Mouse (Mus musculus): ENCODE measurements at regions not wholly inside any gene's neighbourhood (a gene's known extent, or its start where the extent isn't known, plus 50 kb on each side); places are given as distances from the start of the nearest gene placed in this dataset.

DNA sequence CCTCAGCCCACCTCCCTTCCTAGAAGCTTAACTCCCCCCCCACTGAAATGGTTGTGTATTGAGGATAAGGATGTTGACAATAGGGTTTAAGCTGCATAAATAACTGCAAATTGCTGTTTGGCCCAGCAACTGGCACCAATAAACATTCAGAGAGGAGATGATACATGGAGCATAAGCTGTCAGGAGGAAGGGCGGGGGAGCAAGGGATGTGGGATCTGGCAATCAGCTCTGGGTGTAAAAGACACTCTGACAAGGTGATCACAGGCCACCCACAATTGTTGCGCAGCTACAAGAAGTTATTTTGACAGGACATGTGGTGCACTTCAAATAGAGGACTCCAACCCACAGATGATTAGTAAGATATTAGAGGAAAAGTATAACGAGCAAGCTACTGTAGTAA, 83.8 kb upstream of the Tbc1d5 start:
- no peak for DNase-seq (ENCODE audit: low spot score)

DNA sequence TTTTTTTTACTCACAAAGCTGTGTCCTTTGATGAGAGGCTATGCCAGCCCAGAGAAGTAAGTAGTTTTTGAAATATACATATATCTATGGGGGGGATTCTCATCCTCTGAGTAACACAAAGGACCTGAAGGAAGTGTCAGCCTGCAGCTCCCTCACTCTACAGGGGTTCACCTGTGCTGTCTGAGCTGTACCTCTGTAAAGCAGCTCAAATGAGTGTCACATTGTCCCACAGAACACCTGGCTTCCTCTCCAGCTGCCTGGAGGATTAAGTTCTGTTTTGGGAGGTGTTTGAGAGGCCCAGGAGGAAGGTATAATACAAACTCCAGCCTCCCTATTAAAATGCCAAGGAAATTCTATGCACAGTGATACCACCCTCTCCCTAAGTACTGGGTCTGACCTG, 83.3 kb upstream of the Tbc1d5 start:
- no peak for DNase-seq (ENCODE audit: low spot score)

DNA sequence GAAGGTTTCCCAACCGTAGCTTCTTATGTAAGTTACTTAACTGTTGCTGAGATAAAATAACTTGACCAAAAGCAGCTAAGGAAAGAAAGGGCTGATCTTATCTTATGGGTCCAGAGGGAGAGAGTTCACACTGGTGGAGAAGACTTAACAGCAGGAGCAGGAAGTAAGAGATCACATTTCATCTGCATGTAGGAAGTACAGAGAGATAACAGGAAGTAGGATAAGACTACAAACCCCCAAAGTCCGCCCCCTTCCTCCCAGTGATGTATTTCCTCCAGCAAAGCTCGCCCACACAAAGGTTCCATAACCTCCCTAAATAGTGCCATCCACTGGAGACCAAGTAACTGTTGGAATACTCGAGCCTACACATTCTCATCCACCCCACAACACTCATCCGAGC, 79.2 kb upstream of the Tbc1d5 start:
- DNase-seq (ENCODE audit: low spot score): no peak

DNA sequence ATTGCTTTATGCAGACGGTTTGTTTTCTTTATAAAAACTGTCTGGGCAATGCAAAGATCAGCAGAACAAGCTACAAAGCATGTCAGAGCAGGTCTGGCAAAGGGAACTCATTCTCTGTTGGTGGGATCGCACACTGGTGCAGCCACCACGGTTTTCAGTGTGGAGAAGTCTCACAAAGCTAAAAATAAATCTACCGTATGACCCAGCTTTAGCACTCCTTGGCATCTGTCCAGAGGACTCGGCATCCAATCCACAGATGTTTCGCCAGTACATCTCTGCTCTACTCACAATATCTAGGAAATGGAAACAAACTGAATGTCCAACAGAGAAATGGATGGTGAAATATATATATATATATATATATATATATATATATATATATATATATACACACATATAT, 69.4 kb upstream of the Tbc1d5 start:
- DNase-seq (ENCODE audit: low spot score): no peak

DNA sequence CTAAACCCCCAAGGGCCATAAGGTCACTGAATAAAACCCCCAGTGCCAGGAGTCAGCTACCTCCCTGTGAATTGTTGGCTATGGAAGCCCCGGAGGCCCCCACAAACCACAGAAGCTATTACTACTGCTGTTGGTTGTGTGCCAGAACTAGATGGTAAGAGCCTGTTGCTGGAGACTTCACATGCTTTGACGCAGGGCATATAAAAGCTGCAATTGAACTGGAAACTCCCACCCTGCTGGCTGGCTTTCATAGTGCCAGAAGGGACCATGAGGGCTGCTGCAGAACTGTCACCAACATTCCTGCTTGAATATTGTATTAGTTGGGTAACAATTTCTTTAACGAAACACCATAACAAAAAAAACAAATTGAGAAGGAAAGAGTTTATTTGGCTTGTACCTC, 66.9 kb upstream of the Tbc1d5 start:
- no peak for DNase-seq (ENCODE audit: low spot score)

DNA sequence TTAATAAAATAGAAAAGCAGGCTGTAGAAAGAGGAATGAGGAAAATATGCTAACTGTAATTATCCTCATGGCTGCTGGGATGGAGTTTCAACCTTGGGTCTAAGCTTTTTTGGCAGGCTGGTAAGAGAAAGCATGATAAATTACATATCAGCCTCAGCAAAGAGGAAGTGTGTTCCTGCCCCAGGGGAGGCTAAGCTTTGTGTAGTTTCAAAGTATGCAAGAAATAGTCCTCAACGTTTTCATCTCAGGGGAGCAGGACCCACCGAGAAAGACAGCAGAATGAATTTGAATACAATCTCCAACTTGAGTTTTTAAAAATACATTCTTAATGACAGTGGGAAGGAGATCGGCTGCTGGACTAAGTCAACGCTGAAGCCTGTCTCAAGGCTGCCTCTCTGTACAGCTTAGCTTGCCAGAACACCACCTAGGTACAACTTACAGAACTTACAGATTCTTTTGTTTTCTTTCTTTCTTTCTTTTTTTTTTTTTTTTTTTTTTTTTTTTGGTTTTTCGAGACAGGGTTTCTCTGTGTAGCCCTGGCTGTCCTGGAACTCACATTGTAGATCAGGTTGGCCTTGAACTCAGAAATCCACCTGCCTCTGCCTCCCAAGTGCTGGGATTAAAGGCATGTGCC, 61.3 kb upstream of the Tbc1d5 start:
- DNase-seq (ENCODE audit: low spot score): no peak

DNA sequence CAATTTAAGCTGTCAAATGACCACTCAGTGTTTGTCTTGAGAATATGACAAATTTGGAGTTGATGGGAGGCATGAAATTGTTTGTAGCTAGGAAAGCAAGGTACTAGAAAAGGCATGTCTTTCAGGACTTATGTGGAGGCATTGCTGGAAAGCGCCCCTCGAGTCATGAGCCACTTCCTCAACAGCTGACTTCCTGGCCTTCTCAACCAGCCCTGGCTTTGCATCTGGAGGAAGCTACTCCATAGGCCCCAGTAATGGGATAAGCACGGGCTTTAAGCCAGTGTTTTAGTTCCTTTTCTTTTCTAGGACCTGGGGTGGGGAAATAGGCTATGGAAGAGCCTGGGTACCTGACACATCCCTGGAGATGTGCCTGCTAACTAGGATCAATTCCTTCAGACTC, 60.3 kb upstream of the Tbc1d5 start:
- DNase-seq (ENCODE audit: low spot score): no peak

All from gastrocnemius, adult 18-20 months (tissue).